14 mouse cellular contexts compared by ENCODE assay signal in the genomic region with DNA sequence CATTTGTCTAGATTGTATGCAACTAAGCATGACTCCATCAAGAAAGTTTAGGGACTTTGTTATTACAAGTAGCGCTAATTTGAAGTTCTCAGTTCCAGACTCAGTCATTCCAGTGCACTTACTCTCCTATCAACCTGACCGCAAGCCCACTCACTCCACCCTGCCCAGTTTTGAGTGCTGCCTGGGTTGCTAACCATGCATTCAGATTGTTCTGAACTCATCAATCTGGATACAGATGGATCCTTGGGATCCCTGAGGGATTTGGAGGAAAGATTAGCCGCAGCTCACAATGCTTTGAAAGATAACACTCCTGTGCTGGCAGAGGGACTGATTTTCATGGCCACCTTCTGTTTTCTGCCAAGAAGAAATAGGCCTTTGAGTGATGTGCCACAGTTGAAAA.
"Had no signal": no experiment of that assay in that cellular context is flagged by ENCODE, and none has a peak within 500 bp of the region (broad histone marks: within the 10 kb centered on the region; RNA-seq: fewer than 3 reads in every experiment).

No protein-coding gene starts in this region.

- H3K9ac ChIP-seq: intestine, embryonic 15.5 days; limb, embryonic 13.5 days; liver, embryonic 14.5 days had no signal

- H3K9me3 ChIP-seq: intestine, embryonic 15.5 days; limb, embryonic 13.5 days had no signal

- ATAC-seq: intestine, embryonic 15.5 days had no signal

- H3K4me3 ChIP-seq: intestine, embryonic 15.5 days; layer of hippocampus, adult 2 months; limb, embryonic 13.5 days had no signal

- H3K27ac ChIP-seq: intestine, embryonic 15.5 days; layer of hippocampus, adult 2 months; limb, embryonic 13.5 days; liver, embryonic 14.5 days had no signal

- H3K36me3 ChIP-seq: intestine, embryonic 15.5 days; limb, embryonic 13.5 days had no signal

- H3K4me1 ChIP-seq: intestine, embryonic 15.5 days; limb, embryonic 13.5 days had no signal

- H3K4me2 ChIP-seq: intestine, embryonic 15.5 days; limb, embryonic 13.5 days had no signal

- H3K27me3 ChIP-seq: intestine, embryonic 15.5 days; limb, embryonic 13.5 days had no signal

- DNase-seq: kidney, adult 18-20 months; kidney, postnatal 10 days; kidney, postnatal 4 days; left cerebral cortex, postnatal 4 days; lung, adult 18-20 months; retina, postnatal 1 day; right cerebral cortex, postnatal 4 days; spleen, adult 18-20 months; thymus, adult 18-20 months; thymus, postnatal 25 days had no signal
